Mouse (Mus musculus) cerebellum, adult 2 months (tissue): ENCODE measurements at regions not wholly inside any gene's neighbourhood (a gene's known extent, or its start where the extent isn't known, plus 50 kb on each side); places are given as distances from the start of the nearest gene placed in this dataset.

Source experiments
- CTCF ChIP-seq: fragments of 200-500 bp; IDR thresholded peaks from 2 replicates; pipeline ENCODE4 v1.5.1; 2011; ENCODE audit warnings: low read depth, mild to moderate bottlenecking, control low read depth, low read length, moderate library complexity, borderline replicate concordance; ENCODE audit not compliant: insufficient read depth
- POLR2A ChIP-seq: fragments of 200-500 bp; IDR thresholded peaks from 2 replicates; pipeline ENCODE4 v1.6.1; 2011; ENCODE audit warnings: low read length, control low read depth, borderline replicate concordance; ENCODE audit not compliant: insufficient read depth

- TF ChIP-seq CTCF = no peak
- TF ChIP-seq POLR2A = no peak
Measured at GRCm38 (mm10) chr6:17223744-17224143, 57.2 kb upstream of the Cav2 start.
